Mouse (Mus musculus) embryonic fibroblast, embryonic 13.5 days (primary cell): ENCODE results near the gene Ptprd.

ENCODE experiments used
- CTCF ChIP-seq: IDR thresholded peaks from 2 replicates; pipeline ENCODE4 v1.5.1; 2011; ENCODE audit warnings: mild to moderate bottlenecking, control low read depth, low read length, moderate library complexity, borderline replicate concordance; ENCODE audit not compliant: insufficient read depth
- POLR2A ChIP-seq: IDR thresholded peaks from 2 replicates; pipeline ENCODE4 v1.6.1; 2011; ENCODE audit warnings: low read depth, mild to moderate bottlenecking, control low read depth, low read length, moderate library complexity

- no peak for TF ChIP-seq POLR2A
- no peak for TF ChIP-seq CTCF
These were observed 1842.7 kb downstream of the Ptprd start for GRCm38 (mm10) chr4:76369101-76369500.
